Mouse (Mus musculus): Measurements from ENCODE around the gene Snx14.

- TF ChIP-seq POLR2A (IDR thresholded peaks at IDR 0.05; ENCODE audit: insufficient read depth, low read depth, low read length) (no peak), EP300 (IDR thresholded peaks at IDR 0.05; ENCODE audit: insufficient read depth, low read depth, low read length) (no peak)
Measured at GRCm38 (mm10) chr9:88409978-88410377, 28.8 kb downstream of the Snx14 start.

Measured in heart, adult 2 months (tissue).